Comparison of ENCODE assay signal across 21 mouse cellular contexts in genomic region chr14:103911280-103911679, GRCm38 (mm10).
DNase-seq lines count a peak whose midpoint lies in the region; ATAC-seq lines count a peak whose summit lies in the region.
"Had no signal": no experiment of that assay in that cellular context is flagged by ENCODE, and none has a peak within 500 bp of the region (broad histone marks: within the 10 kb centered on the region; RNA-seq: fewer than 3 reads in every experiment).

No protein-coding gene starts in this region.

- H3K27me3 ChIP-seq in forebrain, embryonic 14.5 days (replicated peaks; ENCODE audit: control insufficient read depth, insufficient read depth, low read length): no peaks in the 10 kb centered on the region
- no peaks in the 10 kb centered on the region for H3K27me3 ChIP-seq in forebrain, embryonic 12.5 days
- H3K27me3 ChIP-seq in neural tube, embryonic 13.5 days: no peaks in the 10 kb centered on the region
- no peaks in the 10 kb centered on the region for H3K27me3 ChIP-seq in midbrain, embryonic 13.5 days
- no peaks in the 10 kb centered on the region for H3K27me3 ChIP-seq in neural tube, embryonic 15.5 days (replicated peaks)
- H3K27me3 ChIP-seq: embryonic facial prominence, embryonic 15.5 days; limb, embryonic 12.5 days had no signal

- H3K4me3 ChIP-seq in forebrain, embryonic 14.5 days (ENCODE audit: low read depth, low read length): no peak overlapping the region
- H3K4me3 ChIP-seq in forebrain, embryonic 12.5 days (replicated peaks): no peak overlapping the region
- no peak overlapping the region for H3K4me3 ChIP-seq in neural tube, embryonic 13.5 days
- no peak overlapping the region for H3K4me3 ChIP-seq in midbrain, embryonic 13.5 days (replicated peaks)
- H3K4me3 ChIP-seq in neural tube, embryonic 15.5 days (replicated peaks): no peak overlapping the region
- H3K4me3 ChIP-seq: embryonic facial prominence, embryonic 15.5 days; heart, adult 2 months; layer of hippocampus, adult 2 months; limb, embryonic 12.5 days had no signal

- ATAC-seq in forebrain, embryonic 14.5 days: peak; percentile 42; the same call in 1 of the 2 replicates
- ATAC-seq in forebrain, embryonic 12.5 days (ENCODE audit: low FRiP score): no peak
- ATAC-seq in neural tube, embryonic 13.5 days (ENCODE audit: low read depth): peak; percentile 53; the same call in 1 of the 2 replicates
- peak; percentile 63; the same call in 1 of the 2 replicates for ATAC-seq in midbrain, embryonic 13.5 days
- ATAC-seq in neural tube, embryonic 15.5 days (ENCODE audit: low FRiP score): peak; percentile 53; the same call in 1 of the 2 replicates
- ATAC-seq: intestine, embryonic 16.5 days; liver, postnatal 0 days had no signal

- 92% methylated on average over 1 of the region's 1 CpGs for WGBS in forebrain, embryonic 14.5 days
- WGBS in forebrain, embryonic 12.5 days: 85% methylated on average over 1 of the region's 1 CpGs
- WGBS in neural tube, embryonic 13.5 days: 92% methylated on average over 1 of the region's 1 CpGs
- WGBS in midbrain, embryonic 13.5 days: 76% methylated on average over 1 of the region's 1 CpGs
- 86% methylated on average over 1 of the region's 1 CpGs for WGBS in neural tube, embryonic 15.5 days

- no peak overlapping the region for H3K4me2 ChIP-seq in forebrain, embryonic 14.5 days (ENCODE audit: low read length)
- no peak overlapping the region for H3K4me2 ChIP-seq in forebrain, embryonic 12.5 days
- no peak overlapping the region for H3K4me2 ChIP-seq in neural tube, embryonic 13.5 days
- no peak overlapping the region for H3K4me2 ChIP-seq in midbrain, embryonic 13.5 days (replicated peaks)
- no peak overlapping the region for H3K4me2 ChIP-seq in neural tube, embryonic 15.5 days
- H3K4me2 ChIP-seq: embryonic facial prominence, embryonic 15.5 days; limb, embryonic 12.5 days; liver, embryonic 11.5 days had no signal

- peak; percentile 8 for DNase-seq in forebrain, embryonic 14.5 days (ENCODE audit: low spot score)
- DNase-seq in neural tube, embryonic 10.5 days (ENCODE audit: extremely low spot score, low spot score): no peak
- DNase-seq in heart, adult 18-20 months: no peak
- no peak for DNase-seq in lung, adult 18-20 months
- DNase-seq: adrenal gland, postnatal 14 days; cerebellum, adult 9-10 months; gastrocnemius, postnatal 14 days; heart, adult 2 months; kidney, postnatal 25 days; liver, postnatal 0 days; lung, postnatal 10 days; thymus, postnatal 25 days had no signal

- no peaks in the 10 kb centered on the region for H3K4me1 ChIP-seq in forebrain, embryonic 14.5 days (ENCODE audit: control insufficient read depth, insufficient read depth, low read length)
- peaks cover 5% of the 10 kb centered on the region; the same call in 1 of the 2 replicates for H3K4me1 ChIP-seq in forebrain, embryonic 12.5 days
- H3K4me1 ChIP-seq in neural tube, embryonic 13.5 days (replicated peaks): no peaks in the 10 kb centered on the region; the same call in 1 of the 2 replicates
- 0 out of 2 replicates have a peak, but pooled peaks cover 5% of the 10 kb centered on the region for H3K4me1 ChIP-seq in midbrain, embryonic 13.5 days (replicated peaks)
- H3K4me1 ChIP-seq in neural tube, embryonic 15.5 days: no peaks in the 10 kb centered on the region
- H3K4me1 ChIP-seq: embryonic facial prominence, embryonic 15.5 days; limb, embryonic 12.5 days had no signal

- no peak overlapping the region for H3K9ac ChIP-seq in forebrain, embryonic 14.5 days (ENCODE audit: low read length)
- H3K9ac ChIP-seq in forebrain, embryonic 12.5 days: no peak overlapping the region
- no peak overlapping the region for H3K9ac ChIP-seq in neural tube, embryonic 13.5 days
- no peak overlapping the region for H3K9ac ChIP-seq in midbrain, embryonic 13.5 days (replicated peaks)
- no peak overlapping the region for H3K9ac ChIP-seq in neural tube, embryonic 15.5 days (replicated peaks)
- H3K9ac ChIP-seq: embryonic facial prominence, embryonic 15.5 days; limb, embryonic 12.5 days; liver, postnatal 0 days had no signal

- H3K27ac ChIP-seq in forebrain, embryonic 14.5 days (ENCODE audit: low read depth, low read length): no peak overlapping the region
- no peak overlapping the region for H3K27ac ChIP-seq in forebrain, embryonic 12.5 days
- H3K27ac ChIP-seq in neural tube, embryonic 13.5 days (replicated peaks): no peak overlapping the region
- no peak overlapping the region for H3K27ac ChIP-seq in midbrain, embryonic 13.5 days
- H3K27ac ChIP-seq in neural tube, embryonic 15.5 days (replicated peaks): no peak overlapping the region
- H3K27ac ChIP-seq: embryonic facial prominence, embryonic 15.5 days; heart, adult 2 months; layer of hippocampus, adult 2 months; limb, embryonic 12.5 days had no signal

- no peaks in the 10 kb centered on the region for H3K36me3 ChIP-seq in forebrain, embryonic 14.5 days (ENCODE audit: control insufficient read depth, insufficient read depth, low read length)
- H3K36me3 ChIP-seq in forebrain, embryonic 12.5 days (replicated peaks): no peaks in the 10 kb centered on the region
- H3K36me3 ChIP-seq in neural tube, embryonic 13.5 days: no peaks in the 10 kb centered on the region
- H3K36me3 ChIP-seq in midbrain, embryonic 13.5 days: no peaks in the 10 kb centered on the region
- no peaks in the 10 kb centered on the region for H3K36me3 ChIP-seq in neural tube, embryonic 15.5 days
- H3K36me3 ChIP-seq: embryonic facial prominence, embryonic 15.5 days; limb, embryonic 12.5 days had no signal

- H3K9me3 ChIP-seq in forebrain, embryonic 14.5 days (replicated peaks; ENCODE audit: control insufficient read depth, low read length): no peaks in the 10 kb centered on the region
- H3K9me3 ChIP-seq in forebrain, embryonic 12.5 days: no peaks in the 10 kb centered on the region
- no peaks in the 10 kb centered on the region for H3K9me3 ChIP-seq in neural tube, embryonic 13.5 days
- H3K9me3 ChIP-seq in midbrain, embryonic 13.5 days: no peaks in the 10 kb centered on the region
- no peaks in the 10 kb centered on the region for H3K9me3 ChIP-seq in neural tube, embryonic 15.5 days (replicated peaks)
- H3K9me3 ChIP-seq: embryonic facial prominence, embryonic 15.5 days; limb, embryonic 12.5 days had no signal
